Mouse (Mus musculus) spleen, adult 18-20 months (tissue): ENCODE measurements around the gene Timmdc1.

Experiments used
- DNase-seq, 2 experiments: peaks; one replicate each; pipeline ENCODE4 v3.0.0; 2022; ENCODE audit warnings: mixed read lengths in 2 of 2

Timmdc1 gene

DNA sequence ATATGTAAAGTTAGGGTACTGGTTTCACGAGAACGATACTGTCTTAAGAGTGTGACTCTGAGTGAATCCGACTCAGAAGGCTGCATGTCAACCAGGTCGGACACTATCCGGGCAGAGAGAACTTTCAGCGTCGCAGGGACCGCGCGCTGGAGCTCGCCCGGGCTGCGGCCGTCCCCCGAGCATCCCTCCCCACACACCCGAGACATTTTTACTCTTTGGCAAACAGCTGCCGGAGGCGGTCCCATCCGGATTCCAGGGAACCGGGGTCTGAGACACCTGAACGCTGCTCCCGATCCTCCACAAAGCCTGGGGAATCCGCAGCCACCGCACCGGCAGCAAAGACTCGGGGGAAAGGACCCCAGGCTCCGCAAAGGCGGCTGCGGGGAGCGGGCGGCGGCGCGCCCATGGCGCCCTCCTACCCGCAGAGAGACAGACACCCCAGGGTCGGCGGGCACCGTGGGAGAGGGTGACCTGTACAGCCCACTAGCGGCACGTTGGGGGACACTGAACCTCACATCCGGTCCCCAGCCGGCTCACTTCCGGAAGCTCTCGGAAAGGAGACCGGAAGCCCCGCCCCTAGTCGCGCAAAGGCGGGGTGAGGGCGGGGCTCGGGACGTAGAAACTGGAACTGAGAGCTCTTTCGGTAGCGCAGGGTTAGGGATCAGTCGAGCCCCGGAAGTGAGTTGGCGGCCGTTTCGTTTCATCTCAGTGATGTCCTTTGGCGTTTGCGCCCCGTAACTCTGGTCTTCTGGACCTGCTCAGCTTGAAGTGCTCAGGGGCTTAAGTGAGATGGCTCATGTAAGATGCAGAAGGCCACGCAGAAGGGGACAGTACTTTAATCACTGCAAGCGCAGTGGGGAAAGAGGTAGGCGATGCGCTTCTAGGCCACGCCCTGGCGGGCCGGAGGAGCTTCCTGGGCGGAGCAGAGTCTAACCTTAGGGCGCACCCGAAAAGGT lies at the start of gene Timmdc1:
Timmdc1 (minus strand) TSS at position 535 of the 956 bp plus-strand sequence.
- DNase-seq: peak; percentile 93 to 96

DNA sequence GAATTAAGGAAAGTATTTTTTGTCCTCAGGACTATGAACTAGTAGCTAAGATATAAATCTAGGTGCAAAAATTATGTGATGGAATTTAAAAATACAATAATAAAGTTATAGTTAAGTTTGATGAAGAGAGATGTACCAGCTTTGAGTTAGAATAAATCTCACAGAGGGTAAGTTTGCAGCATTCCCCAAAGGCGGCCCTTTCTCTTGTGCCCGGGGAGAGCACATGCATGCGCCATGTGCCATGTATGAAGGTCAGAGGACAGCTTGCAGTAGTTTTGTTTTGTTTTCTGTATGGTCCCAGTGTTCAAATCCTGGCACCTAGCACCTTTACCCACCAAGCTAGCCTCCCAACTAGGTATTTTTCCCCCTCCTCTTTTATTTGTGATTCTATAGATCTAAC lies 49.0 kb upstream of the Timmdc1 start:
- no peak for DNase-seq

- DNase-seq: no peak
Measured at GRCm38 (mm10) chr16:38568192-38568591, 45.7 kb upstream of the Timmdc1 start.

- no peak for DNase-seq
Measured at GRCm38 (mm10) chr16:38563516-38563915, 41.1 kb upstream of the Timmdc1 start.

DNA sequence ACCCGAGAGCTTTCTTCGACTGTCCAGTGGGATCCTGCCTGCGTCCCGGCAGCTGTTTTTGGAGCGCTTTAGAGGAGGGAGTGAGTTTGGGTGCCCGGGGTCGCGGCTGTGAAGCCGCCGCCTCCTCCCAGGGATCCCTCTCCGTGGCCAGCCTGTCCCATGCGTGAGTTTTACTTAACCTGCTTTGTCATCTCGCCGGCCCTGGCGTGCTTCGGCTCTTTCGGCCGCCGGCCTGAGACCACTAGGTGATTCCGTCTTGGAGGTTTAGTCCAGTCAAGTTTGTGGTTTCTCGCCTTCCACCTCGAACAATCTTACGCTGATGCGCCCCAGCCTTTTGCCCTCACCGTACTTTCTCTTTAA lies 40.5 kb upstream of the Timmdc1 start:
- no peak for DNase-seq

DNA sequence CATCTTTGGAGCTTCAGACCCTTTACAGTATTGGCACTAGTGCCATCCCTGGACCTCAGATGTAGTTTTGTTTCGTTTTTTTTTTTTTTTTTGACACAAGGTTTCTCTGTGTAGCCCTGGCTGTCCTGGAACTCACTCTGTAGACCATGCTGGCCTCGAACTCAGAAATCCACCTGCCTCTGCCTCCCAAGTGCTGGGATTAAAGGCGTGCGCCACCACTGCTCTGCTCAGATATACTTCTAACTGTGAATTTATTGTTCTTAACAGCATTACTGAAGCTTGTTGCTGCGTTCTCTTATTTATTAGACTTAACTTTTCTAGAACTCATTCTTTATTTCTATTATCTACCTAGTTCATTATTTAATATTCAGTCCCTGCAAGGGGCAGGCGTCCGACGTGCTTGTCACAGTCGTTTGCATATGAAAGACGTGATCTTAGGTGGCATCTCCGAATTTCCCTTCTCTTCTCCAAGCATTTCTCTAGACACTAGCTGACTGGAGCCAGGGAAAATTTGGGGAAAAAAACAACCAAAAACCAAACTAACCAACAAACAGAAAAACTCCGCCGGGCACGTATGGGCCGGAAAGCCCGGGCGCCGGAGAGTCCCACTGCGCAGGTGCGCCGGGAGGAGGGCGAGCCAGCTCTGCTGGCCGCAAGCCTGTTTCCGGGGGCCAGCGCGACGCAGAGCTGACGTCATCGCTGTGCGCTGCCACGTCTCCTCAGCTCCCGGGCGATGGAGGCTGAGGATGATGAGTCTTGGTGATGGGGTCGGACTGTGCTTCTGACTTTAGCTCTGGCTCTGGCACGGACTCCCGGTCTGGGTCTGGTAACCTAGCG lies 39.9 kb upstream of the Timmdc1 start:
- DNase-seq: peak; percentile 88 to 93

- DNase-seq: no peak
Measured at GRCm38 (mm10) chr16:38558221-38558748, 35.8 kb upstream of the Timmdc1 start, which contains the start of gene Tmem39a. Gene Tmem39a (plus strand): TSS chr16:38558698.

DNA sequence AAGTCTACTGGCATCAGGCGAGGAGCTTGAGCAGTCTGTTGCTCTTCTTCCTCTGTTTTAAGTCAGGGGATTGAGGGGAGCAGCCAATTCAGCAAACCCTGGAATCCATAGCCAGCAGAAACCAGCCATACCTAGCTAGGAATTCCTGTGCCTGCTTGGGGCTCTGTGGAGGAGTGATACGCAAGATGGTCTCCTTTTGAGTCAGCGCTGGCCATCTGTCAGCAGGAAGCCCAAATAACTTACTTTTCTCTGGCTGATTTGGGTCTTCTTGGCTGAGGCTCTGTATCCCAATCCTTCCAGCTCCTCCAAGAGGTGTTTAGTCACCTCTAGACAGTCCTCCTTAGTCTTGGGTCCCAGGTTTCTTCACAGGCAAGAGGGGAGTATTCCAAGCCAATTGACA lies 33.5 kb upstream of the Timmdc1 start:
- DNase-seq: no peak

GRCm38 (mm10) chr16:38549479-38550396 lies 27.3 kb upstream of the Timmdc1 start, which contains the start of gene Poglut1:
Gene Poglut1 (minus strand): TSS chr16:38550258.
- DNase-seq: peak; percentile 56 to 75

DNA sequence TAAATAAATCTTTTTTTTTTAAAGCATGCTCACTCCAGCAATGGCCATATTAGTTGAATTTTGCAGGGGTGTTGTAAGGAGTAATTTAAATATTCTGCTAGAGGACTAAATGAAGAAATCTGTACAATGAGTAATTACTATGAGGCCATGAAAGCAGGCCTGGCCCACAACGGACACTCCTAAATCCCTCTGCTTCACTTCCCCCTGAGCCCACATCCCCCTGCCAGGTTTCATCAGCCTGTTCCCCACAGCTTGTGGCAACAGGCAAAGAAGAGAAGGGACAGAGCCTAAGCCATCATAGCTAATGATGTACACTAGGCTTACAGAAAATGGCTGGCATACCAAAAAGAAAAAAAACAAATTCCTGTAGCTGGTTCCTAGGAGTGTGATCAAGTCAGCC lies 25.5 kb upstream of the Timmdc1 start:
- no peak for DNase-seq

- DNase-seq: no peak
Measured at GRCm38 (mm10) chr16:38538716-38539380, 16.4 kb upstream of the Timmdc1 start.

GRCm38 (mm10) chr16:38536544-38537146 lies 14.2 kb upstream of the Timmdc1 start:
- peak; percentile 46 to 70 for DNase-seq

DNA sequence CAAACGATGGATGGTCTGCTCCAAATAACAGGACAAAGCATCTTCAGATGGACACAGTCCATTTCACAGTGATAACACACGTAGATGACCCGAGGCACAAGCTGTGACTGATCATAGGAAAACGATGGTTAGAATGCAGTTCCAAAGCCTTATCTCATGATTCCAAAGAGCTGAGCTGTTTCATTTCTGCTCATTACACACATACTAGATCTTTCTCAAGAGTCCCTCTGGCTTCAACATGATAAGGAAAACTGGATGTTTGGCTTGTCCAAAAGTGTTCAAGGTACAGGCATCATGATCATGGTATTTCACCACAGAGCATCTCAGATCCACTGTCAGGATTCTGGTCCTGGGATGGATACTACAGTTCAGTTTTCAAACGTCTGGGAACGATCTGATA lies 3.8 kb upstream of the Timmdc1 start:
- no peak for DNase-seq

- no peak for DNase-seq
Measured at GRCm38 (mm10) chr16:38521211-38521987, 1.1 kb downstream of the Timmdc1 start.

DNA sequence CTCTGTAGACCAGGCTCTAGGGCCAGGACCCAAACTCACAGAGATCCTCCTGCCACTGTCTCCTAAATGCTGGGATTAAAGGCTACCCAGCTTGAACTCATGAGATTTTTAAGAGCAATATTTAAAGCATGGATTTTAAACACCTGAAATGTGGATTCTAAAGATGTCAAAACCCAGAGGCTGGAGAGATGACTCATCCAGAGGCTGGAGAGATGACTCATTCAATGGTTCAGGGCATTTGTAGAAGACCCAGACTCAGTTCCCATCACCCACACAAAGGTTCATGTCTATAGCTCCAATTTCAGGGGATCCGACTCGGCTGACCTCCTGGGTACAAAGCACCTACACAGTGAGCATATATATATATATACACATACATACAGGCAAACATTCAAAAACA lies 3.3 kb downstream of the Timmdc1 start:
- no peak for DNase-seq

DNA sequence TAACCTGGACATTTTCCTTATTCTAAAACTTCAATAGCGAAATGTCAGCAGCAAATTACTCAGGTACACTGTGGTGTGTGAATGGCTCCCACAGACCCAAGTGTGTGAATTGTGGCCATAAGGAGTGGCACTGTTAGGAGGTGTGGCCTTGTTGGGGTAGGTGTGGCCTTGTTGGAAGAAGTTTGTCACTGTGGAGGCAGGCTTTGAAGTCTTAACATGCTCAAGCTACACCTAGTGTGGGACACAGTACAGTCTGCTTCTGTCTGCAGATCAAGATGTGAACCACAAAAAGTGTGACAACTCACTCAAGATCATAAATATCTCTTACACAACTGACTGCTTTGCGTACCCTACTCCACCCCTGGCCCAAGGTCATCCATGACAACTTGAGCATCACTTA lies 11.6 kb downstream of the Timmdc1 start:
- no peak for DNase-seq

DNA sequence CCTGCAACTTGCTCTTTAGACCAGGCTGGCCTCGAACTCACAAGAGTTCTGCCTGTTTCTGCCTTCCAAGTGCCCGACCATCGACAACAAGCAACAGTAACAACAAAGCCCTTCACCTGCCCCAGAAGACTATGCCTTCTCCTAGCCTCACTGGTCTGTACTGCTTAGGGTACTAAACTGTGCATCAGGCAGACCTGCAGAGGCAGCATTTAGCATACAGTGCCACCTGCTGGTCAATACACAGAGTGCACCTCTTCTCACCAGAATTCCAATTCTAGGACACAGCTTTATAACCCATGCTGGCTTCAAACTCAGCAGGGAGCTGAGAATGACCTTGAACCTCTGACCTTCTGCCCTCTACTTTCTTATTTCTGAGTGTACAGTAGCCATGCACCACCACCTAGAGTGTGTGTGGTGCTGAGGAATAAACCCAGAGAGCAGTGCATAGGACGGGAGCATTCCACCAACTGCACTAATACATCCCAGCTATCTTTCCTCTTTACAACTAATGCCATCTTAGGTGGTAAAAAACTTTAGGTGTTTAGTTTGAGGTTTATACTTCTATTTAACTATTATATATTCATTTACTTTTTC lies 16.3 kb downstream of the Timmdc1 start:
- peak in 1 of 2 experiments; percentile 46 for DNase-seq

- DNase-seq: no peak
Measured at GRCm38 (mm10) chr16:38503528-38503927, 18.9 kb downstream of the Timmdc1 start.

DNA sequence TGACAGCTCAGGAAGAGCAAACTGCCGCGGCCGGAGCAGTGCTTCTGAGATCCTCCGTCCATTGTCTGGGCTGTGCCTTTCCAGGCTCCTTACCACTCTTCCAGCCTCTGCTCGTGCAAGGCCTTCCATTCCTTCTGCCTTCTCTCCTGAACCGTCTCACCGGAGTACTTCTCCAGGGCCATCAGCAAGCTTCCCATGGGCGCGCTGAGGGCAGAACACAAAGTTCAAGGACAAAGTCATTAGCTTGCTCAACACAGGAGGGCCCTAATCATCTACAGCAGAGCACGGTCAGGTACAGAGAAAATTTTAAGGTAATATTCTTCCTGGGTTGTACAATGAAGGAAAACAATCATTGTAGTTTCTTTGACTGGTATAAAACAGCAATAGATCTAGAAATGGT lies 20.0 kb downstream of the Timmdc1 start:
- DNase-seq: no peak

GRCm38 (mm10) chr16:38496604-38497140 lies 25.8 kb downstream of the Timmdc1 start:
- DNase-seq: no peak
